Mouse (Mus musculus) cortical plate, adult 2 months (tissue): ENCODE data around the gene Flt1.

Experiments
- CTCF ChIP-seq: fragments of 200-500 bp; IDR thresholded peaks from 2 replicates; pipeline ENCODE4 v1.5.1; 2011; ENCODE audit warnings: mild to moderate bottlenecking, control low read depth, low read length; ENCODE audit not compliant: insufficient read depth; ENCODE audit errors: extremely low read depth
- POLR2A ChIP-seq: fragments of 200-500 bp; IDR thresholded peaks from 2 replicates; pipeline ENCODE4 v1.6.1; 2011; ENCODE audit warnings: mild to moderate bottlenecking, low read length, control low read depth; ENCODE audit not compliant: insufficient read depth; ENCODE audit errors: extremely low read depth

GRCm38 (mm10) chr5:147564140-147564590, 161.6 kb downstream of the Flt1 start:
- TF ChIP-seq CTCF (no peak), POLR2A (no peak)
